Mouse (Mus musculus): ENCODE results near the gene Gm960.

The Gm960 gene

GRCm38 (mm10) chr19:4622780-4623179 is 75.7 kb downstream of the Gm960 start:
- DNase-seq, result no peak

- no peak for DNase-seq
Observed at GRCm38 (mm10) chr19:4620721-4621120, 77.7 kb downstream of the Gm960 start.

GRCm38 (mm10) chr19:4619461-4619860 is 79.0 kb downstream of the Gm960 start:
- no peak for DNase-seq

- DNase-seq, result peak; percentile 58
Observed at GRCm38 (mm10) chr19:4618183-4618582, 80.3 kb downstream of the Gm960 start.

GRCm38 (mm10) chr19:4616546-4616945 is 81.9 kb downstream of the Gm960 start:
- no peak for DNase-seq

- peak; percentile 93 for DNase-seq
Observed at GRCm38 (mm10) chr19:4615151-4616093, 83.0 kb downstream of the Gm960 start, which contains the start of gene Lrfn4. TSS of gene Lrfn4 (minus strand) at chr19:4615667.

- peak; percentile 67 for DNase-seq
Observed at GRCm38 (mm10) chr19:4614305-4615150, 83.9 kb downstream of the Gm960 start.

GRCm38 (mm10) chr19:4613464-4614304 is 84.8 kb downstream of the Gm960 start:
- DNase-seq, result no peak

GRCm38 (mm10) chr19:4612181-4612961 is 86.1 kb downstream of the Gm960 start:
- DNase-seq, result no peak

GRCm38 (mm10) chr19:4610109-4610508 is 88.4 kb downstream of the Gm960 start:
- DNase-seq, result no peak

- no peak for DNase-seq
Observed at GRCm38 (mm10) chr19:4608511-4608910, 90.0 kb downstream of the Gm960 start.

GRCm38 (mm10) chr19:4607406-4607805 is 91.1 kb downstream of the Gm960 start:
- DNase-seq, result no peak

- no peak for DNase-seq
Observed at GRCm38 (mm10) chr19:4605654-4606053, 92.8 kb downstream of the Gm960 start.

- peak; percentile 75 for DNase-seq
Observed at GRCm38 (mm10) chr19:4603801-4604723, 94.4 kb downstream of the Gm960 start.

- DNase-seq, result no peak
Observed at GRCm38 (mm10) chr19:4602459-4602858, 96.0 kb downstream of the Gm960 start.

- no peak for DNase-seq
Observed at GRCm38 (mm10) chr19:4596071-4596470, 102.4 kb downstream of the Gm960 start.

GRCm38 (mm10) chr19:4593792-4594522 is 104.5 kb downstream of the Gm960 start:
- peak; percentile 82 for DNase-seq

- DNase-seq, result no peak
Observed at GRCm38 (mm10) chr19:4590025-4590424, 108.4 kb downstream of the Gm960 start.

GRCm38 (mm10) chr19:4589081-4589480 is 109.4 kb downstream of the Gm960 start:
- DNase-seq, result peak; percentile 46

- no peak for DNase-seq
Observed at GRCm38 (mm10) chr19:4588430-4588829, 110.0 kb downstream of the Gm960 start.

All from kidney, postnatal 10 days (tissue).